Mouse (Mus musculus) limb, embryonic 14.5 days (tissue): ENCODE data around the gene Ndufaf8. TPM values are rescaled to one million over a fixed set of nuclear protein-coding genes. Genes with fewer than 3 reads are reported as not detected.
A peak's percentile ranks its signal among the peaks of the same experiment; 100 is the strongest.

Experiments used
- ATAC-seq: fragments of 200-750 bp; cut with Nextera tagmentation; 2 replicates; pipeline ENCODE4 v1.8.0; 2017; ENCODE audit warnings: low read depth, moderate number of reproducible peaks, moderate TSS enrichment; ENCODE audit not compliant: low FRiP score
- DNase-seq: peaks from one replicate; pipeline ENCODE4 v3.0.0-alpha.2; 2015; ENCODE audit warnings: low spot score
- H3K27ac ChIP-seq: fragments of 300-500 bp; sonication (generic); replicated peaks from 2 replicates; pipeline ENCODE4 v1.5.1; 2014; ENCODE audit warnings: low read depth, mild to moderate bottlenecking, low read length, moderate library complexity, mixed read lengths
- H3K27me3 ChIP-seq: fragments of 300-500 bp; sonication (generic); 2 replicates; pipeline ENCODE4 v1.6.1; 2014; ENCODE audit warnings: low read length, mixed read lengths; ENCODE audit not compliant: control insufficient read depth, insufficient read depth
- H3K36me3 ChIP-seq: fragments of 300-500 bp; sonication (generic); 2 replicates; pipeline ENCODE4 v1.6.1; 2014; ENCODE audit warnings: mild to moderate bottlenecking, low read length, moderate library complexity, mixed read lengths; ENCODE audit not compliant: control insufficient read depth, insufficient read depth
- H3K4me1 ChIP-seq: fragments of 300-500 bp; sonication (generic); 2 replicates; pipeline ENCODE4 v1.6.1; 2014; ENCODE audit warnings: antibody characterized with exemption, low read length, mixed read lengths; ENCODE audit not compliant: control insufficient read depth, insufficient read depth
- H3K4me2 ChIP-seq: fragments of 300-500 bp; sonication (generic); replicated peaks from 2 replicates; pipeline ENCODE4 v1.6.1; 2014; ENCODE audit warnings: low read depth, mild to moderate bottlenecking, low read length, moderate library complexity; ENCODE audit not compliant: severe bottlenecking
- H3K4me3 ChIP-seq: fragments of 300-500 bp; sonication (generic); replicated peaks from 2 replicates; pipeline ENCODE4 v1.5.1; 2014; ENCODE audit warnings: low read length
- H3K9ac ChIP-seq: fragments of 300-500 bp; sonication (generic); 2 replicates; pipeline ENCODE4 v1.6.1; 2014; ENCODE audit warnings: mild to moderate bottlenecking, low read depth, low read length, moderate library complexity; ENCODE audit not compliant: severe bottlenecking
- H3K9me3 ChIP-seq: fragments of 300-500 bp; sonication (generic); 2 replicates; pipeline ENCODE4 v1.6.1; 2016; ENCODE audit warnings: low read length; ENCODE audit not compliant: control insufficient read depth
- POLR2A ChIP-seq: fragments of 200-500 bp; IDR thresholded peaks from 2 replicates; pipeline ENCODE4 v1.8.0; 2012; ENCODE audit warnings: inconsistent platforms, mild to moderate bottlenecking, moderate library complexity, borderline replicate concordance; ENCODE audit not compliant: insufficient read depth, insufficient read length; ENCODE audit errors: extremely low read depth
- WGBS: fragments of 180-500 bp; shearing (Covaris S2); extraction: QIAGEN DNeasy Blood & Tissue Kit; methylation state at CpG from one replicate; pipeline ENCODE4 v1.1.7; 2014; 5-methylcytosine and 5-hydroxymethylcytosine counted together
- polyA plus RNA-seq, 2 experiments: library from polyadenylated mRNA; depleted of rRNA in 1 of 2; stranded (reverse) in 1 of 2; unstranded in 1 of 2; fragments of >200 nt; fragmentation: Nextera tagmentation in 1 of 2; extraction: Ambion mirVana in 1 of 2; gene quantifications; 2 replicates each; pipeline versions ENCODE4 v1.2.1 to v1.2.3; 2012 to 2014

Gene Ndufaf8
- polyA plus RNA-seq, 2 experiments, result 40.0 to 81.2 TPM

GRCm38 (mm10) chr11:120107026-120107425 lies 8.3 kb downstream of the Ndufaf8 start:
- WGBS, result 67% methylated on average over 2 of the region's 2 CpGs
- no peak overlapping the region for H3K9ac ChIP-seq
- no peak for TF ChIP-seq POLR2A

GRCm38 (mm10) chr11:120107796-120108195 lies 9.1 kb downstream of the Ndufaf8 start:
- DNase-seq (no peak), ATAC-seq (no peak)
- Histone ChIP-seq H3K9ac (no peak overlapping the region), H3K27me3 (no peaks in the 10 kb centered on the region), H3K27ac (no peak overlapping the region), H3K9me3 (no peaks in the 10 kb centered on the region), H3K4me1 (peaks cover 8% of the 10 kb centered on the region), H3K4me2 (no peak overlapping the region), H3K4me3 (no peak overlapping the region), H3K36me3 (peaks cover 48% of the 10 kb centered on the region)
- no peak for TF ChIP-seq POLR2A
- WGBS, result 68% methylated on average over 9 of the region's 9 CpGs

More at GRCm38 (mm10) chr11:120107026-120107425, 8.3 kb downstream of the Ndufaf8 start:
- DNase-seq (no peak), ATAC-seq (no peak)
- Histone ChIP-seq H3K4me1 (peaks cover 8% of the 10 kb centered on the region), H3K27me3 (no peaks in the 10 kb centered on the region), H3K9me3 (no peaks in the 10 kb centered on the region), H3K27ac (no peak overlapping the region), H3K4me3 (no peak overlapping the region), H3K36me3 (peaks cover 48% of the 10 kb centered on the region), H3K4me2 (no peak overlapping the region)

- H3K36me3 ChIP-seq, result peaks cover 48% of the 10 kb centered on the region
- WGBS, result 35% methylated on average over 14 of the region's 14 CpGs
- no peaks in the 10 kb centered on the region for H3K9me3 ChIP-seq
- no peak overlapping the region for H3K4me3 ChIP-seq
- DNase-seq (peak; percentile 33), ATAC-seq (no peak)
- H3K27me3 ChIP-seq, result no peaks in the 10 kb centered on the region
- H3K27ac ChIP-seq, result no peak overlapping the region
- H3K9ac ChIP-seq, result no peak overlapping the region
- peaks cover 8% of the 10 kb centered on the region for H3K4me1 ChIP-seq
- H3K4me2 ChIP-seq, result no peak overlapping the region
- TF ChIP-seq POLR2A, result no peak
These were observed 11.0 kb downstream of the Ndufaf8 start for GRCm38 (mm10) chr11:120109558-120110210.

GRCm38 (mm10) chr11:120110554-120110953 lies 11.8 kb downstream of the Ndufaf8 start:
- H3K4me2 ChIP-seq, result no peak overlapping the region
- no peaks in the 10 kb centered on the region for H3K27me3 ChIP-seq
- 57% methylated on average over 7 of the region's 7 CpGs for WGBS
- H3K36me3 ChIP-seq, result peaks cover 41% of the 10 kb centered on the region
- no peaks in the 10 kb centered on the region for H3K9me3 ChIP-seq
- H3K4me1 ChIP-seq, result peaks cover 12% of the 10 kb centered on the region
- TF ChIP-seq POLR2A, result no peak
- ATAC-seq, result no peak
- H3K4me3 ChIP-seq, result no peak overlapping the region
- no peak overlapping the region for H3K9ac ChIP-seq
- no peak overlapping the region for H3K27ac ChIP-seq
- DNase-seq, result no peak

- Histone ChIP-seq H3K4me3 (no peak overlapping the region), H3K9me3 (no peaks in the 10 kb centered on the region), H3K4me2 (no peak overlapping the region), H3K9ac (no peak overlapping the region), H3K36me3 (peaks cover 41% of the 10 kb centered on the region), H3K27me3 (no peaks in the 10 kb centered on the region), H3K4me1 (peaks cover 12% of the 10 kb centered on the region), H3K27ac (no peak overlapping the region)
- DNase-seq (peak; percentile 62), ATAC-seq (no peak)
- 13% methylated on average over 2 of the region's 2 CpGs for WGBS
- no peak for TF ChIP-seq POLR2A
These were observed 12.3 kb downstream of the Ndufaf8 start for GRCm38 (mm10) chr11:120111033-120111432.
